Mouse (Mus musculus) intestine, embryonic 14.5 days (tissue): ENCODE measurements at regions not wholly inside any gene's neighbourhood (a gene's known extent, or its start where the extent isn't known, plus 50 kb on each side); places are given as distances from the start of the nearest gene placed in this dataset.

Experiments used
- ATAC-seq: fragments of 200-750 bp; cut with Nextera tagmentation; replicated peaks from 2 replicates; pipeline ENCODE4 v1.8.0; 2017; ENCODE audit warnings: low read depth, moderate number of reproducible peaks, moderate TSS enrichment, moderate library complexity; ENCODE audit not compliant: low FRiP score, low TSS enrichment
- DNase-seq: peaks from one replicate; pipeline ENCODE4 v3.0.0-alpha.2; 2018; ENCODE audit warnings: low spot score
- H3K27ac ChIP-seq: fragments of 300-500 bp; sonication (generic); 2 replicates; pipeline ENCODE4 v1.5.1; 2014; ENCODE audit warnings: low read depth, mild to moderate bottlenecking, control low read depth
- H3K27me3 ChIP-seq: fragments of 300-500 bp; sonication (generic); replicated peaks from 2 replicates; pipeline ENCODE4 v1.6.1; 2014; ENCODE audit warnings: low read length, control low read depth; ENCODE audit not compliant: control insufficient read depth, insufficient read depth
- H3K36me3 ChIP-seq: fragments of 300-500 bp; sonication (generic); 2 replicates; pipeline ENCODE4 v1.6.1; 2014; ENCODE audit warnings: low read length, control low read depth; ENCODE audit not compliant: control insufficient read depth, insufficient read depth
- H3K4me1 ChIP-seq: fragments of 300-500 bp; sonication (generic); replicated peaks from 2 replicates; pipeline ENCODE4 v1.6.1; 2014; ENCODE audit warnings: low read length, control low read depth, mixed read lengths; ENCODE audit not compliant: control insufficient read depth, insufficient read depth
- H3K4me2 ChIP-seq: fragments of 300-500 bp; sonication (generic); 2 replicates; pipeline ENCODE4 v1.6.1; 2014; ENCODE audit warnings: low read length
- H3K4me3 ChIP-seq: fragments of 300-500 bp; sonication (generic); 2 replicates; pipeline ENCODE4 v1.5.1; 2014; ENCODE audit warnings: low read depth, low read length, control low read depth, mixed read lengths
- H3K9ac ChIP-seq: fragments of 300-500 bp; sonication (generic); 2 replicates; pipeline ENCODE4 v1.6.1; 2014; ENCODE audit warnings: mild to moderate bottlenecking, low read length
- H3K9me3 ChIP-seq: fragments of 300-500 bp; sonication (generic); 2 replicates; pipeline ENCODE4 v1.6.1; 2016; ENCODE audit warnings: low read length, control low read depth; ENCODE audit not compliant: control insufficient read depth
- WGBS: fragments of 180-500 bp; shearing (Covaris S2); extraction: QIAGEN DNeasy Blood & Tissue Kit; methylation state at CpG from one replicate; pipeline ENCODE4 v1.1.7; 2014; 5-methylcytosine and 5-hydroxymethylcytosine counted together

DNA sequence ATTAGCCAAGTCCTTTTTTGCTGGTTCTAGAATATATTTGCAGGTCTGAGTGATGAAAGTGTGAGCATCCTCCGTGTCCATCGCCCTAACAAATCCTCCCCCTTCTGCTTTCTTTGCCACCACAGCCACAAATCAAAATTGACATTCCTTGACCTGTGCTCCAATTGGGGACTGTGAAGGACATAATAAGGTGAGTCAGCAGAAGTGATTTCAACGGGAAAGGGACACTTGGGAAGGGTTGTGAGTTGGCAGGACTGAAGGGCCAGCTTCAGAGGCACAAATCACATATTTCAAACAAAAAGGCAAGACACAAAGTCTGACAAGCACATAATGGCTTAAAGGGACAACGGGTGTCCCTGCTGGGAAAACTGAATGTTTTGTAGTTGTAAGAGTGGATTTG lies 784.2 kb upstream of the Lrrc6 start:
- WGBS, result 69% methylated on average over 4 of the region's 4 CpGs

DNA sequence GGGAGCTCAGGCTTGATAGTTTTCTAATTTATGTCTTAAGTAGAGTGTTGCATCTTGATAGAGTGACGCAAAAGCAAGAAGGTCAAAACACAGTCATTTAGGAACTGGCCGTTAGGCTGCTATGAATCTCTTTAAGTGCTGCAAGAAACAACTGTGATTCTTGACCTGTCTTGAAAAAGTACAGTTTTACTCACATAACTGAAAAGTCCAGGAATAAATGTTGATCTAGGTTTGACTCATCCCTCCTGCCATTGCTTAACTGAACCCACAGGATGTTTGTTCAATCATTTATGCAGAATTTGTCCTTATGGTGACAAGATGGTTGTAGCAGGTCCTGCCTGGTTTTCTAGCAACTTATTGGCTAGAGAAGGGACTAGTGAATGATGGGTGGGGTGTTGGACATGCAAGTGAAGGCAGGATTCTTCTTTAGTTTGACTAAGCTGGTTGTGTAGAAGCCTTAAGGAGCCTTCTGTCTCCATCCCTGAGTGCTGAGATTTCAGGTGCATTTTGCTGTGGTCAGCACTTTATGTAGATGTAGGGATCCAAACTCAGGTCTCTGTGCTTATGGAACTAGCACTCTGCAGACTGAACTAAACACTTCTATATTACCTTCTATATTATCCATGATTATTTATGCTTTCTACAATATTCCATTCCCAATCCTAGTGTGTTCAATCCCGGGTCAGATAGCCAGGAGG lies 782.7 kb upstream of the Lrrc6 start:
- Histone ChIP-seq H3K4me2 (no peak overlapping the region), H3K9ac (no peak overlapping the region), H3K9me3 (no peaks in the 10 kb centered on the region), H3K4me3 (no peak overlapping the region), H3K36me3 (no peaks in the 10 kb centered on the region), H3K27ac (no peak overlapping the region), H3K4me1 (no peaks in the 10 kb centered on the region), H3K27me3 (no peaks in the 10 kb centered on the region)
- DNase-seq (no peak), ATAC-seq (no peak)
- 64% methylated on average over 3 of the region's 3 CpGs for WGBS

More for the DNA sequence above, 784.2 kb upstream of the Lrrc6 start:
- Histone ChIP-seq H3K4me3 (no peak overlapping the region), H3K27me3 (no peaks in the 10 kb centered on the region), H3K9me3 (no peaks in the 10 kb centered on the region), H3K4me2 (no peak overlapping the region), H3K4me1 (no peaks in the 10 kb centered on the region), H3K27ac (no peak overlapping the region), H3K36me3 (no peaks in the 10 kb centered on the region), H3K9ac (no peak overlapping the region)
- no peak for ATAC-seq
- no peak for DNase-seq

GRCm38 (mm10) chr15:67278869-67279268 lies 778.2 kb upstream of the Lrrc6 start:
- Histone ChIP-seq H3K27ac (no peak overlapping the region), H3K36me3 (no peaks in the 10 kb centered on the region), H3K4me2 (no peak overlapping the region), H3K4me1 (no peaks in the 10 kb centered on the region), H3K9me3 (no peaks in the 10 kb centered on the region), H3K4me3 (no peak overlapping the region), H3K27me3 (no peaks in the 10 kb centered on the region), H3K9ac (no peak overlapping the region)
- ATAC-seq (no peak), DNase-seq (no peak)
- 76% methylated on average over 1 of the region's 1 CpGs for WGBS

DNA sequence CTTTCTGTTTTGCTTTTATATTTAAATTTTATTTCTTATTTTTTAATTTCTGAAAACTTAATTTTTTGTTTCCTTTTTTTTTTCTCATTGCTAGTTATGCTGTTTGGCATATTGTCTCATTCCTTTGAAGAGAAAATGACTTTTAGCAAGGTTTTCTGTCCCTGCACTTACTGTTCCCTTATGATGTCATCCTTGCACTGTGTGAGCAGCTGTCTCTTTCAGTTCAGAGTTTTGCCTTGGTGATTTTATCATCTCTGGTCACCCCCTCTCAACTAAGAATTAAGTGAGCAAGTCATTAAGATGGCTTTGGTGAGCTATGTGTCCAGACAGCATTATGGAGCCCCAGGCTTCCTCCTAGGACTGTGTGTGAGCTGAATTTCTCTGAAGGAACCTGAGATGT lies 774.3 kb upstream of the Lrrc6 start:
- ATAC-seq (no peak), DNase-seq (no peak)
- Histone ChIP-seq H3K4me2 (no peak overlapping the region), H3K27ac (no peak overlapping the region), H3K36me3 (no peaks in the 10 kb centered on the region), H3K4me3 (no peak overlapping the region), H3K4me1 (no peaks in the 10 kb centered on the region), H3K27me3 (no peaks in the 10 kb centered on the region), H3K9ac (no peak overlapping the region), H3K9me3 (no peaks in the 10 kb centered on the region)

- Histone ChIP-seq H3K4me2 (no peak overlapping the region), H3K27me3 (no peaks in the 10 kb centered on the region), H3K4me1 (no peaks in the 10 kb centered on the region), H3K27ac (no peak overlapping the region), H3K9me3 (no peaks in the 10 kb centered on the region), H3K36me3 (no peaks in the 10 kb centered on the region), H3K9ac (no peak overlapping the region), H3K4me3 (no peak overlapping the region)
- DNase-seq (peak; percentile 1), ATAC-seq (no peak)
- WGBS, result 87% methylated on average over 2 of the region's 2 CpGs
Measured at GRCm38 (mm10) chr15:67272397-67272796, 771.7 kb upstream of the Lrrc6 start.

- H3K4me1 ChIP-seq, result no peaks in the 10 kb centered on the region
- ATAC-seq (no peak), DNase-seq (no peak)
- no peak overlapping the region for H3K4me2 ChIP-seq
- H3K9me3 ChIP-seq, result no peaks in the 10 kb centered on the region
- H3K27ac ChIP-seq, result no peak overlapping the region
- no peak overlapping the region for H3K9ac ChIP-seq
- no peaks in the 10 kb centered on the region for H3K27me3 ChIP-seq
- H3K36me3 ChIP-seq, result no peaks in the 10 kb centered on the region
- 59% methylated on average over 6 of the region's 6 CpGs for WGBS
- no peak overlapping the region for H3K4me3 ChIP-seq
Measured at GRCm38 (mm10) chr15:67263723-67264122, 763.0 kb upstream of the Lrrc6 start.

GRCm38 (mm10) chr15:67263313-67263712 lies 762.6 kb upstream of the Lrrc6 start:
- Histone ChIP-seq H3K4me3 (no peak overlapping the region), H3K36me3 (no peaks in the 10 kb centered on the region), H3K27me3 (no peaks in the 10 kb centered on the region), H3K4me1 (no peaks in the 10 kb centered on the region), H3K27ac (no peak overlapping the region), H3K4me2 (no peak overlapping the region), H3K9me3 (no peaks in the 10 kb centered on the region), H3K9ac (no peak overlapping the region)
- no peak for ATAC-seq
- DNase-seq, result peak; percentile 3
- WGBS, result 69% methylated on average over 2 of the region's 2 CpGs

DNA sequence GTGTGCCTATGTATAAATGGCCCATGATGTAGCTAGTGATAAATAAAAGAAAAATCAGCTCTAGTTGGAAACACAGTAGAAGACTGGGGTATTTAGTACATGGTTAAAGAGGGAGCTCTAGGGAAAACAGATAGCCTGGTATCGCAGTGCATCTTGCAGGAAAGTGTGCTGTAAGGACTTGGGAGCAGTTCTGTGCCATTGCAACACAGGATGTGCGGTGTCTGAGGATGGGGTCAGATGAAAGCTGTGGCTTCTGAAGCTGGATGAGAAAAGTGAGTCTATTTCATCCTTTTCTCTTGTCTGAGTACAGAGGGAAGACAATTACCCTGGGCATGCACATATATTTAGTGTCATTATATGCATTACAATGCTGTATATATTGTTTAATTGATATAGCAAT lies 761.6 kb upstream of the Lrrc6 start:
- no peaks in the 10 kb centered on the region for H3K27me3 ChIP-seq
- WGBS, result 87% methylated on average over 2 of the region's 2 CpGs
- no peaks in the 10 kb centered on the region for H3K36me3 ChIP-seq
- DNase-seq (no peak), ATAC-seq (no peak)
- H3K4me3 ChIP-seq, result no peak overlapping the region
- no peaks in the 10 kb centered on the region for H3K4me1 ChIP-seq
- H3K4me2 ChIP-seq, result no peak overlapping the region
- H3K27ac ChIP-seq, result no peak overlapping the region
- no peak overlapping the region for H3K9ac ChIP-seq
- H3K9me3 ChIP-seq, result no peaks in the 10 kb centered on the region

DNA sequence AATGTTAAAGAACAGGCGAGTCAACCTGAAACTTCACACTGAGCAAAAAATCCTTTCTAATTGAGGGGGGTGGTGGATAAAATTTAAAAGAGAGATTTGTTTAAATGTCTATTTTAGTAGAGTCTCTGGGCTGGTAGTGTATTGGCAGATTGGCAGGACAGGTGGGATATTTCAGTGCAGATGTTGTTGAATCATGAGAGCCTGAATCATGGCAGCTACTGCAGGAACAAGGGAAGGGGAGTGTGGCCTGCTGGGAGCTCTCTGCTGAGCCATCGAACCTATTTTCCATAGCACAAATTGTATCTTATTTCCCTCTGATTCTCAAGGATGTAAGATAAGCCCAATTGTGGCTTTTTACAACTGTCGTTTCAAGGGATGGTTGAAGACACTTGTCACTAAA lies 760.0 kb upstream of the Lrrc6 start:
- H3K27ac ChIP-seq, result no peak overlapping the region
- no peak overlapping the region for H3K9ac ChIP-seq
- H3K9me3 ChIP-seq, result no peaks in the 10 kb centered on the region
- no peak overlapping the region for H3K4me2 ChIP-seq
- no peaks in the 10 kb centered on the region for H3K27me3 ChIP-seq
- DNase-seq, result no peak
- H3K4me3 ChIP-seq, result no peak overlapping the region
- no peak for ATAC-seq
- no peaks in the 10 kb centered on the region for H3K4me1 ChIP-seq
- H3K36me3 ChIP-seq, result no peaks in the 10 kb centered on the region
- WGBS, result 83% methylated on average over 3 of the region's 3 CpGs
